Comparison of ENCODE assay signal across 8 mouse cellular contexts in genomic region chr11:69089616-69090290, GRCm38 (mm10). TPM values are rescaled to one million over a fixed set of nuclear protein-coding genes. Genes with fewer than 3 reads are reported as not detected.
DNase-seq lines count a peak whose midpoint lies in the region; ATAC-seq and TF ChIP-seq lines count a peak whose summit lies in the region.

No protein-coding gene starts in this region.

- no peak for TF ChIP-seq CTCF in bone marrow macrophage, adult 2 months (IDR thresholded peaks at IDR 0.05; ENCODE audit: low read depth, low read length)

- 77% methylated on average over 12 of the region's 12 CpGs for WGBS in kidney, embryonic 15.5 days
- 89% methylated on average over 12 of the region's 12 CpGs for WGBS in forebrain, embryonic 16.5 days
- WGBS in liver, embryonic 11.5 days = 86% methylated on average over 12 of the region's 12 CpGs

- peaks cover 31% of the 10 kb centered on the region for H3K36me3 ChIP-seq in kidney, embryonic 15.5 days
- H3K36me3 ChIP-seq in forebrain, embryonic 16.5 days (ENCODE audit: control insufficient read depth, insufficient read depth) = 0 out of 2 replicates have a peak, but pooled peaks cover 2% of the 10 kb centered on the region
- peaks cover 14% of the 10 kb centered on the region for H3K36me3 ChIP-seq in liver, embryonic 11.5 days (ENCODE audit: control insufficient read depth, insufficient read depth, low read length)

- peak overlapping the region; percentile 95; the same call in 1 of the 2 replicates for H3K27ac ChIP-seq in kidney, embryonic 15.5 days
- H3K27ac ChIP-seq in bone marrow macrophage, adult 2 months (ENCODE audit: insufficient read depth, low read depth, low read length) = no peak overlapping the region
- no peak overlapping the region for H3K27ac ChIP-seq in forebrain, embryonic 16.5 days (ENCODE audit: low read length)
- 0 out of 2 replicates have a peak overlapping the region, but pooled peaks have one; percentile 28 for H3K27ac ChIP-seq in liver, embryonic 11.5 days (ENCODE audit: low read depth, low read length)

- peak overlapping the region; percentile 100 for H3K9ac ChIP-seq in kidney, embryonic 15.5 days
- peak overlapping the region; percentile 100 for H3K9ac ChIP-seq in forebrain, embryonic 16.5 days (replicated peaks; ENCODE audit: low read depth, low read length)
- peak overlapping the region; percentile 97 for H3K9ac ChIP-seq in liver, embryonic 11.5 days (ENCODE audit: low read depth, low read length)

- H3K4me3 ChIP-seq in kidney, embryonic 15.5 days (replicated peaks) = peak overlapping the region; percentile 96
- peak overlapping the region; percentile 99 for H3K4me3 ChIP-seq in bone marrow macrophage, adult 2 months (ENCODE audit: insufficient read depth, low read length)
- peak overlapping the region; percentile 99 for H3K4me3 ChIP-seq in forebrain, embryonic 16.5 days (replicated peaks; ENCODE audit: low read length)
- peak overlapping the region; percentile 91 for H3K4me3 ChIP-seq in liver, embryonic 11.5 days (ENCODE audit: low read depth, low read length)

- H3K4me1 ChIP-seq in kidney, embryonic 15.5 days = peaks cover 64% of the 10 kb centered on the region
- peaks cover 7% of the 10 kb centered on the region for H3K4me1 ChIP-seq in bone marrow macrophage, adult 2 months (ENCODE audit: control insufficient read depth, insufficient read depth, low read length)
- H3K4me1 ChIP-seq in forebrain, embryonic 16.5 days (replicated peaks; ENCODE audit: control insufficient read depth, insufficient read depth, low read length) = peaks cover 38% of the 10 kb centered on the region
- peaks cover 20% of the 10 kb centered on the region for H3K4me1 ChIP-seq in liver, embryonic 11.5 days (replicated peaks; ENCODE audit: control insufficient read depth, insufficient read depth, low read length)

- no peaks in the 10 kb centered on the region for H3K27me3 ChIP-seq in kidney, embryonic 15.5 days
- no peaks in the 10 kb centered on the region for H3K27me3 ChIP-seq in forebrain, embryonic 16.5 days (replicated peaks; ENCODE audit: control insufficient read depth, insufficient read depth, low read length)
- H3K27me3 ChIP-seq in liver, embryonic 11.5 days (replicated peaks; ENCODE audit: control insufficient read depth, insufficient read depth, low read length) = no peaks in the 10 kb centered on the region

- no peaks in the 10 kb centered on the region for H3K9me3 ChIP-seq in kidney, embryonic 15.5 days (replicated peaks)
- H3K9me3 ChIP-seq in forebrain, embryonic 16.5 days (ENCODE audit: control insufficient read depth, low read length) = no peaks in the 10 kb centered on the region
- H3K9me3 ChIP-seq in liver, embryonic 11.5 days (ENCODE audit: control insufficient read depth, low read length) = no peaks in the 10 kb centered on the region

- peak overlapping the region; percentile 87 for H3K4me2 ChIP-seq in kidney, embryonic 15.5 days
- H3K4me2 ChIP-seq in forebrain, embryonic 16.5 days (ENCODE audit: low read length) = peak overlapping the region; percentile 98
- H3K4me2 ChIP-seq in liver, embryonic 11.5 days = peak overlapping the region; percentile 84

- ATAC-seq in kidney, embryonic 15.5 days (replicated peaks; ENCODE audit: low FRiP score) = no peak
- ATAC-seq in forebrain, embryonic 16.5 days = no peak
- no peak for ATAC-seq in liver, embryonic 11.5 days (replicated peaks; ENCODE audit: low FRiP score)

- no peak for DNase-seq in kidney, adult 8-10 months
- DNase-seq in liver, embryonic 11.5 days (ENCODE audit: low spot score) = no peak
- peak; percentile 60 for DNase-seq in testis, postnatal 10 days (ENCODE audit: low spot score)
- no peak for DNase-seq in urinary bladder, adult 2 months (ENCODE audit: low spot score)
- no peak for DNase-seq in c-Kit-positive CD71-positive TER-119-positive erythroid progenitor cells, embryonic 14.5 days (ENCODE audit: low spot score)

- no peak for TF ChIP-seq POLR2A in bone marrow macrophage, adult 2 months (IDR thresholded peaks at IDR 0.05; ENCODE audit: borderline replicate concordance, low read depth, low read length)

RNA-seq across cellular contexts. Expression of gene Vamp2, which starts 1.5 kb away (rescaled TPM):
- polyA plus RNA-seq in kidney, embryonic 15.5 days (2015; fragmentation: Nextera tagmentation; extraction: Ambion mirVana) = 83.5 and 101 TPM in 2 replicates
- polyA plus RNA-seq in bone marrow macrophage, adult 2 months (2012; ENCODE audit: insufficient read depth, insufficient read length, missing spikeins) = 76.6 and 79.4 TPM in 2 replicates
- polyA plus RNA-seq in forebrain, embryonic 16.5 days (2015; fragmentation: Nextera tagmentation; extraction: Ambion mirVana) = 217 and 259 TPM in 2 replicates
- polyA plus RNA-seq in liver, embryonic 11.5 days (2014; fragmentation: Nextera tagmentation; extraction: Ambion mirVana) = 47.2 and 56.0 TPM in 2 replicates
- polyA plus RNA-seq in urinary bladder, adult 2 months (2012; rRNA removed) = 163 and 180 TPM in 2 replicates

RNA-seq across cellular contexts. Expression of gene Per1, which starts 5.3 kb away (rescaled TPM):
- 12.1 and 13.7 TPM in 2 replicates for polyA plus RNA-seq in kidney, embryonic 15.5 days (2015; fragmentation: Nextera tagmentation; extraction: Ambion mirVana)
- 24.7 and 35.9 TPM in 2 replicates for polyA plus RNA-seq in bone marrow macrophage, adult 2 months (2012; ENCODE audit: insufficient read depth, insufficient read length, missing spikeins)
- 11.8 and 12.1 TPM in 2 replicates for polyA plus RNA-seq in forebrain, embryonic 16.5 days (2015; fragmentation: Nextera tagmentation; extraction: Ambion mirVana)
- 6.2 and 6.6 TPM in 2 replicates for polyA plus RNA-seq in liver, embryonic 11.5 days (2014; fragmentation: Nextera tagmentation; extraction: Ambion mirVana)
- 26.8 and 28.5 TPM in 2 replicates for polyA plus RNA-seq in urinary bladder, adult 2 months (2012; rRNA removed)

RNA-seq across cellular contexts. Expression of gene Tmem107, which starts 19.1 kb away (rescaled TPM):
- 60.8 and 64.3 TPM in 2 replicates for polyA plus RNA-seq in kidney, embryonic 15.5 days (2015; fragmentation: Nextera tagmentation; extraction: Ambion mirVana)
- polyA plus RNA-seq in bone marrow macrophage, adult 2 months (2012; ENCODE audit: insufficient read depth, insufficient read length, missing spikeins) = 9.8 and 14.6 TPM in 2 replicates
- 43.7 and 48.4 TPM in 2 replicates for polyA plus RNA-seq in forebrain, embryonic 16.5 days (2015; fragmentation: Nextera tagmentation; extraction: Ambion mirVana)
- 39.1 and 43.5 TPM in 2 replicates for polyA plus RNA-seq in liver, embryonic 11.5 days (2014; fragmentation: Nextera tagmentation; extraction: Ambion mirVana)
- polyA plus RNA-seq in urinary bladder, adult 2 months (2012; rRNA removed) = 17.9 and 25.8 TPM in 2 replicates

RNA-seq across cellular contexts. Expression of gene Borcs6, which starts 30.2 kb away (rescaled TPM):
- 7.4 and 8.7 TPM in 2 replicates for polyA plus RNA-seq in kidney, embryonic 15.5 days (2015; fragmentation: Nextera tagmentation; extraction: Ambion mirVana)
- polyA plus RNA-seq in bone marrow macrophage, adult 2 months (2012; ENCODE audit: insufficient read depth, insufficient read length, missing spikeins) = 30.5 and 36.9 TPM in 2 replicates
- 11.4 and 12.3 TPM in 2 replicates for polyA plus RNA-seq in forebrain, embryonic 16.5 days (2015; fragmentation: Nextera tagmentation; extraction: Ambion mirVana)
- 5.9 and 6.6 TPM in 2 replicates for polyA plus RNA-seq in liver, embryonic 11.5 days (2014; fragmentation: Nextera tagmentation; extraction: Ambion mirVana)
- polyA plus RNA-seq in urinary bladder, adult 2 months (2012; rRNA removed) = 18.0 and 19.4 TPM in 2 replicates

RNA-seq across cellular contexts. Expression of gene Hes7, which starts 30.5 kb away (rescaled TPM):
- 0.42 and 0.46 TPM in 2 replicates for polyA plus RNA-seq in kidney, embryonic 15.5 days (2015; fragmentation: Nextera tagmentation; extraction: Ambion mirVana)
- polyA plus RNA-seq in bone marrow macrophage, adult 2 months (2012; ENCODE audit: insufficient read depth, insufficient read length, missing spikeins) = 0.71 and 0.88 TPM in 2 replicates
- polyA plus RNA-seq in forebrain, embryonic 16.5 days (2015; fragmentation: Nextera tagmentation; extraction: Ambion mirVana) = 0.26 and 0.67 TPM in 2 replicates
- polyA plus RNA-seq in liver, embryonic 11.5 days (2014; fragmentation: Nextera tagmentation; extraction: Ambion mirVana) = 0.55 and 0.59 TPM in 2 replicates
- 0.24 and 0.37 TPM in 2 replicates for polyA plus RNA-seq in urinary bladder, adult 2 months (2012; rRNA removed)

Comparison
In these comparisons a context has a peak if more than half of its experiments do, and no peak if none do; other contexts are left out.
1. H3K27ac ChIP-seq: peak in kidney, embryonic 15.5 days (single experiment) and liver, embryonic 11.5 days (single experiment); none in bone marrow macrophage, adult 2 months (single experiment) and forebrain, embryonic 16.5 days (single experiment).
2. Peak in every context shown above with its lines, with median percentiles within 50 percentile points of each other: H3K4me2 ChIP-seq, H3K4me3 ChIP-seq and H3K9ac ChIP-seq.